Mouse (Mus musculus) thymus, adult 2 months (tissue): ENCODE data around the gene Rusc2. TPM values are rescaled to one million over a fixed set of nuclear protein-coding genes. Genes with fewer than 3 reads are reported as not detected.

Experiments
- DNase-seq: peaks from one replicate; pipeline ENCODE4 v3.0.0; 2021
- H3K27ac ChIP-seq: fragments of 200-500 bp; 2 replicates; pipeline ENCODE4 v1.5.1; 2012; ENCODE audit warnings: low read length, control low read depth; ENCODE audit not compliant: control insufficient read depth, insufficient read depth
- H3K27me3 ChIP-seq: fragments of 200-500 bp; 2 replicates; pipeline ENCODE4 v1.6.1; 2012; ENCODE audit warnings: mild to moderate bottlenecking, low read length, moderate library complexity, mixed read lengths; ENCODE audit not compliant: control insufficient read depth, insufficient read depth
- H3K36me3 ChIP-seq: fragments of 200-500 bp; 2 replicates; pipeline ENCODE4 v1.6.1; 2012; ENCODE audit warnings: mild to moderate bottlenecking, low read length, moderate library complexity; ENCODE audit not compliant: control insufficient read depth, insufficient read depth
- H3K4me1 ChIP-seq: fragments of 200-500 bp; replicated peaks from 2 replicates; pipeline ENCODE4 v1.6.1; 2012; ENCODE audit warnings: low read length; ENCODE audit not compliant: control insufficient read depth, insufficient read depth
- H3K4me3 ChIP-seq: fragments of 200-500 bp; 2 replicates; pipeline ENCODE4 v1.5.1; 2012; ENCODE audit warnings: mild to moderate bottlenecking, low read length, control low read depth, moderate library complexity; ENCODE audit not compliant: control insufficient read depth, insufficient read depth
- CTCF ChIP-seq: fragments of 200-500 bp; IDR thresholded peaks from 2 replicates; pipeline ENCODE4 v1.5.1; 2012; ENCODE audit warnings: mild to moderate bottlenecking, control low read depth, low read length, moderate library complexity, borderline replicate concordance; ENCODE audit not compliant: control insufficient read depth, poor library complexity, insufficient read depth; ENCODE audit errors: extremely low read depth
- POLR2A ChIP-seq: fragments of 200-500 bp; IDR thresholded peaks from 2 replicates; pipeline ENCODE4 v1.6.1; 2012; ENCODE audit warnings: mild to moderate bottlenecking, low read length, control low read depth, moderate library complexity; ENCODE audit not compliant: control insufficient read depth, poor library complexity, insufficient read depth; ENCODE audit errors: extremely low read depth
- WGBS: fragments of 180-500 bp; shearing (Covaris S2); methylation state at CpG from one replicate; pipeline ENCODE4 v1.1.7; 2018; 5-methylcytosine and 5-hydroxymethylcytosine counted together
- polyA plus RNA-seq: library from polyadenylated mRNA; depleted of rRNA; stranded (reverse); fragments of >200 nt; gene quantifications from 2 replicates; pipeline ENCODE4 v1.2.3, GENCODE M21; 2012

Rusc2 gene
- polyA plus RNA-seq, 1 experiment: 4.2 TPM

DNA sequence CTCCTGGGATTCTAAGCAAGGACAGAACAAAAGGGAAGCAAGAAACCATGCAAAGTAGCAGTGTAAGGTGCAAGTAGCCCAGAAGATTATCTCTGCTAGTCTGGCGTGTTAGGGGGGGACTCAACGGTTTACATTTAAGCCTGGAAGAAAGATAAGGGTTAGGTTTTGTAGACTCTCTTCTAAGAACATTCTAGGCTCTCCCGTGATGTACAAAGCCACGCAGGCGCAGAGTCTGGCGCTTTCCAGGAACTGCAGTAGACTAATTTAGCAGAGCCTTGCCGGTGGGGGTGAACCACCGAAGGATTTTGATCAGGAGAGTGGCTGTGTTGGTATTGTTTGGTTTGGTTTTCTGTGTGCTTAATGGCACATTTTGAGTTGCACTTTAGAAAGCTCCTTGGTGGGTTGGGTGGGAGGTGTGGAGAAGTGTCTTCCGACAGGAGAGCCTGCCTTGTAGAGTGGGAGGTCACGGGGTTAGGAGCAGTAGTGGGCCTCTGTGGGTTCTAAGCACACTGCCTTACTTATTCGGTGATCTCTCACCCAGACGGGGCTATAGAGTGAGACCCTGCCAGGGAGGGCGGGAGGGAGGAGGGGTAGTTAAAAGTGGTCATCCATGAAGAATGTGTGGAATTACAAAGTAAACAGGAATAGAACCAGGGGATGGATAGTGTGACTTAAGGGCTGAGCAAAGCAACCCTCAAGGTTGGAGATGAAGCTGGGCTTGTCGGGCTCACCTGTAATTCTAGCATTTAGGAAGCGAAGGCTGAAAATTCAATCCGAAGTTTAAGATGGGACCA is 35.7 kb downstream of the Rusc2 start:
- TF ChIP-seq POLR2A (no peak), CTCF (no peak)
- DNase-seq: no peak
- no peak overlapping the region for H3K27ac ChIP-seq
- no peaks in the 10 kb centered on the region for H3K27me3 ChIP-seq
- no peaks in the 10 kb centered on the region for H3K36me3 ChIP-seq
- no peaks in the 10 kb centered on the region for H3K4me1 ChIP-seq
- H3K4me3 ChIP-seq: no peak overlapping the region
- 88% methylated on average over 16 of the region's 16 CpGs for WGBS

- Histone ChIP-seq H3K27ac (no peak overlapping the region), H3K27me3 (no peaks in the 10 kb centered on the region), H3K4me1 (no peaks in the 10 kb centered on the region), H3K36me3 (no peaks in the 10 kb centered on the region), H3K4me3 (no peak overlapping the region)
- no peak for TF ChIP-seq POLR2A
- 81% methylated on average over 4 of the region's 4 CpGs for WGBS
- DNase-seq: no peak
These were observed 36.7 kb downstream of the Rusc2 start for GRCm38 (mm10) chr4:43418450-43418849.

GRCm38 (mm10) chr4:43418973-43419656 is 37.3 kb downstream of the Rusc2 start:
- TF ChIP-seq CTCF (no peak), POLR2A (no peak)
- DNase-seq: no peak
- H3K4me3 ChIP-seq: no peak overlapping the region
- no peaks in the 10 kb centered on the region for H3K36me3 ChIP-seq
- 87% methylated on average over 15 of the region's 15 CpGs for WGBS
- H3K27me3 ChIP-seq: no peaks in the 10 kb centered on the region
- no peak overlapping the region for H3K27ac ChIP-seq
- H3K4me1 ChIP-seq: no peaks in the 10 kb centered on the region

GRCm38 (mm10) chr4:43419801-43420281 is 38.1 kb downstream of the Rusc2 start:
- Histone ChIP-seq H3K4me1 (no peaks in the 10 kb centered on the region), H3K27me3 (no peaks in the 10 kb centered on the region; the same call in 1 of the 2 replicates), H3K27ac (no peak overlapping the region), H3K4me3 (no peak overlapping the region), H3K36me3 (no peaks in the 10 kb centered on the region)
- DNase-seq: no peak
- TF ChIP-seq CTCF (no peak), POLR2A (no peak)
- 65% methylated on average over 9 of the region's 9 CpGs for WGBS

- Histone ChIP-seq H3K27me3 (no peaks in the 10 kb centered on the region; the same call in 1 of the 2 replicates), H3K4me1 (peaks cover under 1% of the 10 kb centered on the region), H3K4me3 (no peak overlapping the region), H3K27ac (no peak overlapping the region), H3K36me3 (no peaks in the 10 kb centered on the region)
- TF ChIP-seq POLR2A (no peak), CTCF (no peak)
- peak; percentile 64 for DNase-seq
- 2% methylated on average over 6 of the region's 6 CpGs for WGBS
These were observed 38.5 kb downstream of the Rusc2 start for GRCm38 (mm10) chr4:43420305-43420704.

DNA sequence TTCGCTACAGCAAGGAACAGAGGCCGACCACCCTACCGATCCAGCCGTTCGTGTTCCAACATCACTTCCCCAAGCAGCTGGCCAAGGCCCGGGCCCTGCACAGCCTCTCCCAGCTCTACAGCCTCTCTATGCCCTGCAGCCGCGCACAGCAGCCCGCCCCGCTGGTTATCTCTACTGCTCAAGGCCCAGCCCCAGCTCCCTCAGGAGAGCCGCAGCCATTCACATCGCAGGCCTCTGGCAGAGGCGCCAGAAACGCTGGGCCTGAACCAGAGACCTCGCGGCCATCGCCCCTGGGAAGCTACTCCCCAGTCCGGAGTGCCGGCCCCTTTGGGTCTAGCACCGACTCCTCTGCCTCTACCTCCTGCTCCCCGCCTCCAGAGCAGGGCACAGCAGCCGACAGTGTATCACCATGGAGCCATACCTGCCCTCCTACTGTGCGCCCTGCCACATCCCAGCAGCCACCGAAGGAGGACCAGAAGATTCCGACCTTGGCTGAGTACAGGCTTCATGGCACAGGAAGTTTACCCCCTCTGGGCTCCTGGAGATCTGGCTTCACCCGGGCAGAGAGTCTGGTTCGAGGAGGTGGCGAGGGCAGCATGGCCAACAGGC is 40.0 kb downstream of the Rusc2 start:
- Histone ChIP-seq H3K36me3 (no peaks in the 10 kb centered on the region), H3K4me1 (peaks cover 15% of the 10 kb centered on the region), H3K27me3 (no peaks in the 10 kb centered on the region; the same call in 1 of the 2 replicates), H3K27ac (no peak overlapping the region), H3K4me3 (no peak overlapping the region)
- no peak for DNase-seq
- TF ChIP-seq CTCF (no peak), POLR2A (no peak)
- WGBS: 95% methylated on average over 28 of the region's 28 CpGs
